Mouse (Mus musculus) embryonic fibroblast, embryonic 13.5 days (primary cell): ENCODE data around the gene Ffar3.

Experiments
- CTCF ChIP-seq: IDR thresholded peaks from 2 replicates; pipeline ENCODE4 v1.5.1; 2011; ENCODE audit warnings: mild to moderate bottlenecking, control low read depth, low read length, moderate library complexity, borderline replicate concordance; ENCODE audit not compliant: insufficient read depth
- POLR2A ChIP-seq: IDR thresholded peaks from 2 replicates; pipeline ENCODE4 v1.6.1; 2011; ENCODE audit warnings: low read depth, mild to moderate bottlenecking, control low read depth, low read length, moderate library complexity

GRCm38 (mm10) chr7:30887568-30888188, 31.7 kb upstream of the Ffar3 start:
- no peak for TF ChIP-seq CTCF
- TF ChIP-seq POLR2A, result no peak
